Mouse (Mus musculus): Measurements from ENCODE around the gene Phykpl.
"Not testable (repeated sequence)": the region's sequence is repeated elsewhere in the genome, so short reads cannot be mapped to it uniquely, and the experiment has no call there.

Phykpl gene

DNA sequence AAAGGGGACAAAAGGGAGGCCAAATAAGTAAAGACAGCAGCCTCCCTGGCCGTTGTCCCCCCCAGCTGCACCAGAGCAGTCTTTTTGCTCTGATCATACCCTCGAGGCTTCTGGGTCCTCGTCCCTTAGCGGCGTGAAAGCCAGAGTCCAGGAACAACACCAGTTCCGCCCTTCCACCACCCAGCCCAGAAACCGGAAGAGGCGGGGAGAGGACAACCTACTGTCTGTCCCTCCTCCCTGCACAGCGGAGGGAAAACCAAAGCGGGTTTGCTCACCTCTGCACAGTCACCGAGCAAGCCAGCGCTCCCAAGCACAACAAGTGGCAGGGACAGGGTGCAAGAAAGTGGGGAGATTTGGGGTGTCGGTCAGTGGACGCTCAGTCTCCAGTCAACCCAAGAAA, 31.0 kb downstream of the Phykpl start:
- DNase-seq (ENCODE audit: extremely low read depth, low read depth, low spot score) = no peak

GRCm38 (mm10) chr11:51616113-51616512, 31.6 kb downstream of the Phykpl start:
- not testable (repeated sequence) for DNase-seq (ENCODE audit: extremely low read depth, low read depth, low spot score)

- no peak for DNase-seq (ENCODE audit: extremely low read depth, low read depth, low spot score)
These were observed 33.1 kb downstream of the Phykpl start for GRCm38 (mm10) chr11:51617693-51618092.

- DNase-seq (ENCODE audit: extremely low read depth, low read depth, low spot score) = no peak
These were observed 34.4 kb downstream of the Phykpl start for GRCm38 (mm10) chr11:51618894-51619408.

DNA sequence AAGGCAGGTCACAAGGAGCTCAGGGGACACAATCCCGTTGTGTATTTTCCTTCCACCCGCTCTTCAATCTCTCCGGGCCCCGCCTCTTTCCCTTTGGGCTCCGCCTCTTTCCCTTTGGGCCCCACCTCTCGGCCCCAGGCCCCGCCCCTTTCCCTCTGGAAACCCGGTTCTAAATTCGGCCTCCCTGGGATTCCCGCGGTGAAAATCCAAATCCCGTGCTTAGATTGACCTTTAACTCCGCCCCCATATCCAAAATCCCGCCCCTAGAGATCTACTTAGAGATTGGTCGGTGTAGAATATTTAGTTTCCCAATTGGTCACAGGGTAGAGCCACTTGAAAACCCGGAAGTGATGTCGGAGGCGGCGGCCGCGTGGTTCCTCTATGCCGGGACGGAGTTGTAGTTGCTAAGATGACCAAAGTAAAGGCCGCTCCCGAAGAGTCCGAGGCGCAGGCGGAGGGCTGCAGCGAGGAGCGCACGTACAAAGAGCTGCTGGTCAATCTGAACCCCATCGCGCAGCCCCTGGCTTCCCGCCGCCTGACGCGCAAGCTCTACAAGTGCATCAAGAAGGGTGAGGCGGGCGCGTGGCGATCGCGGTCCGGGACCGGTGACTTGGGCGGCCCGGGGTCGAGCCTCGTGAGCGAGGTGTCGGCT, 35.0 kb downstream of the Phykpl start, which contains the start of gene Nhp2:
TSS of gene Nhp2 (plus strand) at position 327 of the 652 bp plus-strand sequence.
- peak; percentile 100 for DNase-seq (ENCODE audit: extremely low read depth, low read depth, low spot score)

- DNase-seq (ENCODE audit: extremely low read depth, low read depth, low spot score) = no peak
These were observed 35.5 kb downstream of the Phykpl start for GRCm38 (mm10) chr11:51620084-51620483.

GRCm38 (mm10) chr11:51621776-51622175, 37.2 kb downstream of the Phykpl start:
- no peak for DNase-seq (ENCODE audit: extremely low read depth, low read depth, low spot score)

- DNase-seq (ENCODE audit: extremely low read depth, low read depth, low spot score) = no peak
These were observed 38.5 kb downstream of the Phykpl start for GRCm38 (mm10) chr11:51622971-51623491.

GRCm38 (mm10) chr11:51625187-51625820, 40.7 kb downstream of the Phykpl start:
- no peak for DNase-seq (ENCODE audit: extremely low read depth, low read depth, low spot score)

- no peak for DNase-seq (ENCODE audit: extremely low read depth, low read depth, low spot score)
These were observed 42.9 kb downstream of the Phykpl start for GRCm38 (mm10) chr11:51627425-51627824.

GRCm38 (mm10) chr11:51627907-51628306, 43.4 kb downstream of the Phykpl start:
- DNase-seq (ENCODE audit: extremely low read depth, low read depth, low spot score) = no peak

GRCm38 (mm10) chr11:51629651-51630314, 45.2 kb downstream of the Phykpl start:
- no peak for DNase-seq (ENCODE audit: extremely low read depth, low read depth, low spot score)

DNA sequence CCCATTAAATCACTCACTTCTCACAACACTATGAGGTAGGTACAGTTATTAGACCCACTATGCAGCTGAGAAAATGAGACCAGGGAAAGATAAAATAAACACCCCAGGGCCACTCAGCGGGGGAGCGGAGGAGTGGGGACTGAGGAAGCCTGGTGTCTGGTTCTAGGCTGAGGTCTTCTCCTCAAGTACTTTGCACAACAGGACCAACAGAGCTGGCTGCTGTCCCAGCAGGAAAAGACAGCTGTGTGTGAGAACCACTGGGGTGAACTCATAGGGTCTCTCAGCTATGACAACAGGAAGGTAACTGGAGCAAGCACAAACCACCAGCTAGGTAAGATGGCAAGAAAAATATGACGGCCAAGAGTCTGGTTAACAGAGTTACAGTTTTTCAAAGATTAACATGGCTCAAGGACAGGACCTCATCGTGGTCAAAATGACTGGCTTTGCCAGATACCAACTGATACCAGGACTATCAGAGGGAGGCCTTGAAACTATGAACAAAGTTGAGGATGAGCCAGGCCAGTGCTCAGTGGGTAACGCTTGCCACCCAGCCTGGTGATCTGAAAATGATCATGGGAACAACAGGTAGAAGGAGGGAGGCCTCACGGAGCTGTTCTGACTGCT, 47.7 kb downstream of the Phykpl start:
- no peak for DNase-seq (ENCODE audit: extremely low read depth, low read depth, low spot score)

DNA sequence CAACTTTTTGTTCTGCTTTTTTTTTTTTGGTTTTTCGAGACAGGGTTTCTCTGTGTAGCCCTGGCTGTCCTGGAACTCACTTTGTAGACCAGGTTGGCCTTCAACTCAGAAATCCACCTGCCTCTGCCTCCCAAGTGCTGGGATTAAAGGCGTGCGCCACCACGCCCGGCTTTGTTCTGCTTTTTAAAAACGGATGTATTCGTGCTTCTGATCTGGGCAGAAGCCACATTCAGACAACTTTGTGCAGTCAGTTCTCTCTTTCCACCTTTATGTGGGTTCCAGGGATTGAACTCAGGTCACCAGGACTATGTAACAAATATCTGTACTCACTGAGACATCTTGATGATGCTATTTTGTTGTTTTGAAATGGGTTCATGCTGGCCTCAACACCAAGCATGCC, 48.6 kb downstream of the Phykpl start:
- DNase-seq (ENCODE audit: extremely low read depth, low read depth, low spot score) = not testable (repeated sequence)

- DNase-seq (ENCODE audit: extremely low read depth, low read depth, low spot score) = no peak
These were observed 49.2 kb downstream of the Phykpl start for GRCm38 (mm10) chr11:51633721-51634120.

DNA sequence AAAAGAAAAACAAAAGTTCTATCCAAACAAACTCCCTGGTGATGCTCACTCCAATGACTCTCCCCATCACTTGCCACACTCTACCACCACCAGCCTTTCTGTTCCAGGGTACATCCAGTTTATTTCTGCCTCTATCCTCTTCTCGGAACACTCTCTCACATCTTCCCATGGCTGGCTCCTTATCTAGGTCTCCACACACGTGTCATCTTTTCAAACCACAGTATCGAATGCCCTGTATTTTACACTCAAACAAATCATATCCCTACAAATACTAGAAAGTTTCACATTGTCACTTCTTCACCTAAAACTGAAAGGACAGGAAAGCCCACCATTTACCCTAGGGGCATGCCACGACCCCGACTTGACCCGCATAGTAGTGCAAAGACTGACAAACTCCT, 50.6 kb downstream of the Phykpl start:
- no peak for DNase-seq (ENCODE audit: extremely low read depth, low read depth, low spot score)

DNA sequence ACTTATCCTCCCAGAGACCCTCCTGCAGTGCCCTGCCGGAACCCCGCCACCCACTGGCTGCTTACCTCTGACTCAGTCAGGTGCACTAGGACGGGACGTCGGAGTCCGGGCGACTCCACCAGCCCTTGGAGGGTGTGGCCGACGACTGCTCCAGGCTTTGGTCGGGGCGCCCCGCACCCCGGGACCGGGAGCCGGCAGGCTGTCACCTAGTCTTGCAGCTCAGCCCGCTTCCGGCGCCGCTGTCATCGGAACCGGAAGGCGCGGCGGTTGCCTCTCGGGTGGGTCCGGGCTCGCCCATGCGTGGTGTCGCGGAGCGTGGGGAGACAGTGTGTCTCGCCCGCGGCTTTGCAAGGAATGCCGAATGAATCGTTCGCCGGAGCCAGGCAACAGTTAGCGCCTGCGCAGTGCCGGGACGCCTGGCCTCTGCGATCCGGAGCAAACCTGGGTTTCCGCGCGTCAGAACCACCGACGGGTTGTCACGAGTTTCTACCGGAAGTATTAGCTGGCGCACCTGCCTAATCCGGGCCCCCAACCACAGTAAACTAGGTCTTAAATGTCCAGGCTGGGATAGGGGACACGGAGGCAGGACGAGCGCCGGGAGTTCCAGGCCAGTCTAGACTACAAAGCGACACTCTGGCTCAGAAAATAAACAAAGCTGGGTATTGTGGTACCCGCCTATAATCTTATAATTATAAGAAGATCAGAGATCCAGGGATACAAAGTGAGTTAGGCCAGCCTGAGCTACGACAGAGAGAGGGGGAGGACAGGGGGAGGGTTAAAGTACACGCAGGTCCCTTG, 51.2 kb downstream of the Phykpl start, which contains the start of gene Rmnd5b:
TSS of gene Rmnd5b (minus strand) at position 372 of the 798 bp plus-strand sequence.
- no peak for DNase-seq (ENCODE audit: extremely low read depth, low read depth, low spot score)

GRCm38 (mm10) chr11:51636323-51636684, 51.7 kb downstream of the Phykpl start:
- no peak for DNase-seq (ENCODE audit: extremely low read depth, low read depth, low spot score)

- no peak for DNase-seq (ENCODE audit: extremely low read depth, low read depth, low spot score)
These were observed 53.4 kb downstream of the Phykpl start for GRCm38 (mm10) chr11:51637971-51638414.

DNA sequence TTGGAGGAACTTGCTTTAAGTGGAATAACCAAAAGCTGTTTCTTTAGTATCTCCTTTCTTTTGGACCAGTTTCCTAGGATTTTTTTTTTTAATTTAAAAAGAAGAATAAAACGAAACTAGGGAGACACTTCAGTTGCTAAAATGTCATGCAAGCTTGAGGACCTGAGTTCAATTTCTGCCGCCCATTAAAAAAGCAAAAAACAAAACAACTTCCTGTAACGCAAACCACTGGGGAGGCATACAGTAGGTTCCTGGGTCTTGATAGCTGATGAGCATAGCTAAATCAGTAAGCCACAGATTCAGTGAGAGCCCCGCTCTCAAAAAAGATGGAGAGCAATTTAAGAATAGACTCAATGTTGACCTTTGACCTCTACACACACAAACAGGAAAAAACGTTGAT, 53.9 kb downstream of the Phykpl start:
- no peak for DNase-seq (ENCODE audit: extremely low read depth, low read depth, low spot score)

Measured in fat pad, adult 2 months (tissue).